Mouse (Mus musculus) cerebellum, adult 2 months (tissue): ENCODE measurements around the gene Ankrd63.

ENCODE experiments used
- CTCF ChIP-seq: fragments of 200-500 bp; IDR thresholded peaks from 2 replicates; pipeline ENCODE4 v1.5.1; 2011; ENCODE audit warnings: low read depth, mild to moderate bottlenecking, control low read depth, low read length, moderate library complexity, borderline replicate concordance; ENCODE audit not compliant: insufficient read depth
- POLR2A ChIP-seq: fragments of 200-500 bp; IDR thresholded peaks from 2 replicates; pipeline ENCODE4 v1.6.1; 2011; ENCODE audit warnings: low read length, control low read depth, borderline replicate concordance; ENCODE audit not compliant: insufficient read depth

DNA sequence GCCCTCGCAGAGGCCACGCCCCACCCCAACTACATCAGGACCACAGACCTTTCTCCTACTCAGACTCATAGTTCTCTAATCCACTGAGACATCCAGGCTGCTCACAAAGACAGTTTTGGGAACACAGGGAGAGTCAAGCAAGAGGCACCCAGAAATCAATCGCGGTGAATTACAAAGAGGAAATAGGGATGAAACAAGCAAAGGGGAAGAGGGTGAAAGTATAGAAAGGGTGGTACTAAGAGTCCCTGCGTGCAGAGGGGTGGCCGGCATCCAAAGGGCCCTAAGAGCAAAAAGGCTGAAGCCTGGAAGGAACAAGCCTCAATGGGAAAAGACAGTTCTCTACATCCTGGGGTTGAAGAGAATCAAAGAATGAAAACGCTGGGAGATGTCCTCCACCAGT lies 40.9 kb upstream of the Ankrd63 start:
- no peak for TF ChIP-seq CTCF
- no peak for TF ChIP-seq POLR2A
